Mouse (Mus musculus): ENCODE results near the gene Rph3al.

Rph3al gene

DNA sequence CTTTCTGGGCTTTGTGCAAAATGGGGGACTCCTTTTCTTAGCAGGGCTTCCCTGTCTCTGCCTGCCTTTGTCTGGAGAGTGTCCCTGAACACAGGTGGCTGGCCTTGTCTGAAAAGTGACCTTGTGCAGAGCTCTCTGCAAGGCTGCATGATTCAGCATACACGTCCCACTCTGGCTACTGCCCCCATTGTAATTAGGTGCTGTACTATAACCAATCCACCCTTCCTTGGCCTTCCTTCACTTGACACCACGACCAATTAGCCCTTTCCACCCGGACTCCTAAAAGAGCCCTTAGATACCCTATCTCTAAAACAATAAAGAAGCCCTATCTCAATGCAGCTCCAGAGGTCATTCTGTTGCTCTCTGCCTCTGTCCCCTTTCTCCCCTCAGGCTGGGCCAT lies 10.6 kb upstream of the Rph3al start:
- DNase-seq: no peak

GRCm38 (mm10) chr11:75947223-75947622 lies 9.0 kb upstream of the Rph3al start:
- DNase-seq: no peak

DNA sequence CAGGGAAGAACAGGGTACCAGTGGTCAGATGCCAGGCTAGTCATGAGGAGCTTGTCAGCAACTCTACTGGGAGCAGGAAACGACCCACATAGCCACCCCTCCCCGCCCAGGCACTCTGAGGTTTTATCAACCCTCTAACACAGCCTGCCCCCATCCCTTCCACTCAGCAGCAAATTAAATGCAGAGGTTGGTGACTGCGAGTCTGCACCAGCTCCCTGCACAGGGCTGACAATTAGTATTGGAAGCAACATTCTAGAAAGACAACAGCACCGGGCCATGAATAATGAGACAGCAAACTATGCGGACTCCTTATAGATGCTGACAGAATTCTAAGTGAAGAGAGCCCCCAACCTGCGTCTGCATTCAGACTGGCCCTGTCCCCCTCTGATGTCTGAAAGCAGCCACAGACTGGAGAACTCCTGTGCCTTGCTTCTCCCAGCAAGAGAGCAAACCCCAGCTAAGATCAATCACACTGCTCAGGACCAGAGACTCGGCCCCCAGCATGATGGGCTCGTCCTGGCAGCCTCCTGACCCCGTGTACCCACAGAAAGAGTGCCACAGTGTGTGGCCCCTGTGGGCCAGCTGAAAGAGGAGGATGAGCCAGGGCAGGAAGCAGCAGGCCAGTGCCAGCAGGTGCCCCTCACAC lies 7.7 kb upstream of the Rph3al start:
- no peak for DNase-seq

GRCm38 (mm10) chr11:75937370-75937871 lies 808 bp downstream of the Rph3al start:
- no peak for DNase-seq

- DNase-seq: peak; percentile 47
Measured at GRCm38 (mm10) chr11:75935819-75936430, 2.3 kb downstream of the Rph3al start.

- no peak for DNase-seq
Measured at GRCm38 (mm10) chr11:75934425-75934824, 3.8 kb downstream of the Rph3al start.

DNA sequence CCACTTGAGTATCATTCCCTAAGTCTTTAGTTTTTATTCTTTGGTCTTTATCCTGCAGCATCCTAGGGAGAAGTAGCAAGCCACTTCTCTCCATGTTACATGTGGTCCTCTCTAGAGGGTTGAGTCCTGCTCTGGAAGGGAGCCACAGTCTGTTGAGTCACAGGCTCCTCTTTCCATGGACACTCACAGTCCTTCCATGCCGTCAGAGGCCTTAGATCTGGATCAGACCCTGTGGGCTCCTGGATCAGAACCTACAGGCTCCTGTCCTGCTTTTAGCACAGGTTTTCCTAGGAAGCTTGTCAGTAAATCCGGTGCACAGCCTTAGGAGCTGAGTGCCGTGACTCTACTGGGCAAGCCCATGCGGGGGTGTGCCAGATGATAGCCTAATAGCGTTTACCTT lies 4.9 kb downstream of the Rph3al start:
- no peak for DNase-seq

DNA sequence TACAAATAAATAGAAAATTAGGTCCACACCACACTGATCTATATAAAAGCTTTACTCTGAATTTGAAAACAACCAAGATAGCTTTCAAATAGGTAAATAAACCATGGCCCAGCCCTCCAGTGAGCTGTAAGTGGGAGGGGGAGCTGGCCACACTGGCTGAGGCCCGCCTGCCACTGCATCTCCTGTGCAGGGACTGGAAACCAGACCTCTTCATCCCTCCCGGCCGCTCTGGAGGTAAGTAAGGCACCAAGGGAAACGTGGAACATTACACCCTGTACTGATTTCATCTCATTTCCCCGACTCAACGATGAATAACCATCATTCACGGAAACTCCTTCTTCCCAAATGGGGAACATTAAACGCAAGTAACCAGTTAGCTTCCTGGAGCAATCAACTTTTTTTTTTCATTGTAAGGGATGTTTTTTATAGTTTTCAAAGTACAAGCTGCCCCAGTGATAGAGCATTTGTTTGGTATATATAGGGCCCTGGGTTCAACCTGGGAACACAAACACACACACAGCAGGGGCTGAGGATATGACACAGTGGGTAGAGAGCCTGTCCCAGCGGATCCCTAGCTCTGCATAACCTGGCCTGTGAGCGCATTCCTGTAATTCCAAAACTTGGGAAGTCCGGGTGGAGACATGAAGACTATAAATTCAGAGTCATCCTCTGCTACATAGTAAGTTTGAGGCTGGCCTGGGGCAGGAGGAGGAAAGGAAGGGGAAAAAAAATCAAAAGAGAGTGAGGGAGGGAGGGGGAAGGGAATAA lies 7.1 kb downstream of the Rph3al start:
- no peak for DNase-seq

- no peak for DNase-seq
Measured at GRCm38 (mm10) chr11:75930208-75930607, 8.0 kb downstream of the Rph3al start.

- DNase-seq: no peak
Measured at GRCm38 (mm10) chr11:75927881-75928280, 10.3 kb downstream of the Rph3al start.

DNA sequence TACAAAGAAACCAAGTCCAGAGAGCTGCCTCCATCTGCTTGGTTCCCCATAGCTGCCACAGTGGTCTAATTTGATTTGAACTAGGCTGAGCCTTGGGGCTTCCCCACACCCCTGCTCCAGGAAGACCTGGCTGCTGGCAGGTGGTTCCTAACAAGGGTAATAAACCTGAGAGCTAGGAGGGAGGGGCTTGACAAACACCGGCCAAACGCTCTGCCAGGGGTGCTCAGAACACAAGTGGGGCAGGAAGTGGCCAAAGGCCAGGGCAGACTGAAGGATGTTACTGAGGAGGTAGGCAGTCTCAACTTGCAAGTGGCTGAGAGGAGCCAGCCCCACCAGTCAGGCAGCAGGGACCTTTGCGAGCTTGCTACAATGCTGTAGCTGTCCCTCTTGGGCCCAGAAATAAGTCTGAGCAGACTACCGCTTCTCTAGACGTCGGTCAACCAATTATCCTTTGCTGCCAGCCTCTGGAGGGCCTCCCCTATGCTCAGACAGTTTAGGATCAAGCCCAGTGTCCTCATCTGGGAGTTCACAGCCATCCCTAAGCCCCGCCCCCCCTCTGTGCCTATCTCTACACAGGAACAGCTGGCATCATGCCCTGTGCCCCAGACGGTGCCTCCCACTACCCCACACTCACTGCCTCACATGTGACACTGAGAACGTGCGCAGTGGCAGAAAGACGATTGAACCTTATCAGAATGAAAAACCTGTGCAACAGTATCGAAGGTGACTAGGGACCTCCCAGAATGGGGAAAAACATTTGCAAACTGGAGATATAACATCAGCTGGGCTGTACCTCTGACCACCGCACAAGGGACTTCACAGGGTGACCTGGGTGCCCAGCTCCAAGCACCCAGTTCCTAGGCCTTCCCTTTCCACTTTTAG lies 11.6 kb downstream of the Rph3al start:
- peak; percentile 42 for DNase-seq

DNA sequence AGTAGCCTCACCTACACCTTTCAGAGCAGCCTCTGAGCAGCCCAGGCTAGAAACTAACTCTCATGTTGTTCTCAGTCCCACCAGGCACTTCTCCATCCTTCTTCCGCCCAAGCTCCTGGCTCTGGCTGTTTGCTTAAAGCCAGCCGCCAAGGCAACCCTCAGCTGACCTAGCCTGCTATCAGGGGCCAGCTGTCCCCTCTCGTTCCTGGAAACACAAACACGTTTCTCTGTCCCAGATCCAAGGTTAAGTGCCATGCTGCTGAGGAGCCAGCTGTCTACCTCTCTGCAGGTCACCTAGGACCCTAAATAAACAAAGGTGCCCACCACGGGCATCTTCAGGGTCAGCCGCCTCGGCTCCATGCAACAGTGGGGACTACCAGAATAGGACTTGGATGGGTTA lies 12.4 kb downstream of the Rph3al start:
- no peak for DNase-seq

DNA sequence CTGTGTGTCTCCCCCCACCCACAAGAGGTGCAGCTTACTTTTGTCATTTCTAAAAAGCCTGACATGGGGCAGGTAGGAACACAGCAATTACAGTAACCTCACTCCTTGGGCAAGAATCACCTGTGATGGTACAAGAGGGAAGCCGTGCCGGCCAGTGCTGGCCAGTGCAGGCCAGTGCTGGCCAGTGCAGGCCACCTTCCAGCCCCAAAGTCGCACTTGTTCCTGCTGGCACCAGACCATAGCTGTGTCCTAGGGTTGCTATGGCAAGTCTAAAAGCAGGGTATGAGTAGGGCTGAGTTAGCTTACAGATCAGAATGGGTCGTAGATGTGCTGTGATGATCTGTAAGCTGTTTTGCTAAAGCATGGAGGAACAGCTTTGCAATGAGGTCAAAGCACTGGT lies 15.5 kb downstream of the Rph3al start:
- no peak for DNase-seq

DNA sequence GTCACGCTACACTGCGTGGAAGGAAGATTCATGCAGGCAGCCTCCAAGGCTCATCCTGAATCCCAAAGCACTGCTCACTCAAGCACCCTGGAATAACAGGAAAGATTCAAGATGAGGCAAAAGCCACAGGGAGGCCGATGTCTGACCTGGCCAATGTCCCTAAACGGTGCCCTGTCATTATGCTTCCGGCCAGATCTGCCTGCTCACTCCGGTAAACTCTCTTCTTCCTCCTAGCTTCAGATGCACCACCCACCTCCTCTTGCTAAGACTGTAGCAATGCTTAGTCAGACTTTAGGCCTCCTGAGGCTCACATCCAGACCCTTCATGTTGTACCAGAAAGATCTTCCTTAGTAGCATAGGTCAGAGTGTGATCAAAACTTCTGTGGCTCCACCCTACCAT lies 19.1 kb downstream of the Rph3al start:
- no peak for DNase-seq

- DNase-seq: no peak
Measured at GRCm38 (mm10) chr11:75917340-75917739, 20.9 kb downstream of the Rph3al start.

GRCm38 (mm10) chr11:75913953-75914352 lies 24.3 kb downstream of the Rph3al start:
- peak; percentile 75 for DNase-seq

DNA sequence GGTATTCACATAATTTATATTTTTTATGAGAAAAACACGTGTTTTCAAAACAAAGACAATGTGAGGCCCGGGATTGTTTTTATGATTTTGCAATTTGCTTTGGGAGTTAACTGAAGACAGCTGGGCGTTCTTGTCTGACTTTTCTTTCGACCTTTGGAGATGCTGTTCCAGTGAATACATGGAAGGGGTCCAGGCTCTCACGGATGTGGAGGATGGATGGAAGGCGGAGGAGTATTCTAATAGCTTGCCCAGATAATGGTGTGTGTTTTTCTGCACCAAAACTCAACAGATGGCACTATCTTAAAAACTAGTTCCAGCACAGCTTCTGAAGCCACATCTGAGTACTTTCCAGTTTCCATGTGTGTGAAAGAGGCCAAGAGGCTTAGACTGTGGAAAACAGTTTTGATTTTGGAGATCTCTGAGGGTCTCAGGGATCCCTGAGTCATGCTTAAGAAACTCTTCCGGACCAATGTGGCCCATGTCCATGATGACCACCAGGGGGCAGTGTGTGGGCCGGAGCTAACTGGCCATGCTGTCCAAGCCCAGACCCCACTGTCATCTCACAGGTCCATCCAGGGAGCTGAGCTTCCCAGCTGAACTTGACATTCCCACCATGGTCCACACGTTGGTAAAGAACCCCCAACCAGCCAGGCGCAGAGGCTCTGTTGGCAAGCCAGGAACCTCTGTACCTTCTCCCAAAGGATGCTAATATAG lies 25.1 kb downstream of the Rph3al start:
- DNase-seq: peak; percentile 52

DNA sequence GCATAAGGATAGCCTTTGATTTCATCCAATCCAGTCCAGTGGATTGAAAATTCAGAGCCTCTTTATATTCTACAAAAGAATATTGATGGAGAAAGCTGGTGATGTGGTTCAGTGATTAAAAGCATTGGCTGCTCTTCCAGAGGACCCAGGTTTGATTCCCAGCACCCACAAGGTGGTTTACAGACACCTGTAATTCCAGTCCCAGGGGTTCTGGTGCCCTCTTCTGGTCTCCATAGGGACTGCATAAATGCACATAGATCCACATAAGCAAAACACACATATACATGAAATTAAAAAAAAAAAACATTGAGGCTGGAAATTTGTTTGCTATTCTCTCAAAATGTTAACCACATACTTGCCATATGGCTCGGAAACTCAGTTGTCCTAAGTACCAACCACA lies 26.3 kb downstream of the Rph3al start:
- DNase-seq: no peak

DNA sequence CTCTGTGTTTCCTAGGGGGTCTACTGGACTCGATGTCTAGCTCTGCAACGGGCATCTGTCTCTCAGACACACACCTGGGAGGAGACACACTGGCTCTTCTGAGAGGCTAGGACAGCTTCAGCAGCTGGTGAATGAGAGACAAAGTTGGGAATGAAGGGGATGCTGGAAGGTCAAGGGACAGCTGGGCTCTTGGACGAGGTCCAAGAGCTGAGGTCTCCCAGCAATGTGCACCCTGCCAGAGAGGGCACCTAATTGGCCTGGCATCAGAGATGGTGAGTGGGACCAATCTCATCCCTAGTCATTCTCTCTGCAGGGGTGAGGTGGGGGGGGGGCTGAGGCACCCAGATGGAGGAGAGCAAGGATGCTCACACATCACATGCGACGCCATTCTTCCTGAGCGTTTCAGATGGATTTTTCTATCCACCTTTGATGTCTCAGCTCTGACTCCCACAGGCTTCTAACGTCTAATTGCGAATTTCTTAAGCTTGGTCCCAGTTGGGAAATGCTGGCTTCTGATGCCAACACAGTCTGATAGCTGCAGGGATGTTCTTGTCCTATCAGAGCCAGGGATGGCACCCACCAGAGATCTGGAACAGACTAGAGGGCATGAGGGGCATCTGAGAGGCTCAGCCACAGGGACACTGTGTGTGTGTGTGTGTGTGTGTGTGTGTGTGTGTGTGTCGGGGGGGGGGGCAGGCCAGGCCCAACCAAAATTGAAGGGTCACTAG lies 28.4 kb downstream of the Rph3al start:
- DNase-seq: no peak

DNA sequence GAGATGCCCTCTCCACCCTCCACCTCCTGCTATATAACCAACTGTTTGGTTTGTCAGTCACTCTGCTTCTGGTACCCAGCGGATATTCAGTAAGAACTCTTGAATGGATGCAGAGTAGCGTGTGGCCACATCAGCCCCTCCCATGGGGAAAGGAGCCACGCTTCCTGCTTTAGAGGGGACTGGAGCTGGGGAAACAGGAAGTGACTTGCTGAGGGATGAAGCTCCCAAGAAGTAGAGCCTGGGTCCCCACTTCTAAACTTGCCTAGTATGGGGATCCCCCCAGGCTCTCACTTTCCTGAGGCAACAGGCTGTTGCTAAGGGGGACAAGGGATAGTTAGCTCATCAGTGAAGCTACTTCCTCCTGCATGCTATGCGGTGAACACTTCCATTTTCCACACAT lies 30.8 kb downstream of the Rph3al start:
- no peak for DNase-seq

DNA sequence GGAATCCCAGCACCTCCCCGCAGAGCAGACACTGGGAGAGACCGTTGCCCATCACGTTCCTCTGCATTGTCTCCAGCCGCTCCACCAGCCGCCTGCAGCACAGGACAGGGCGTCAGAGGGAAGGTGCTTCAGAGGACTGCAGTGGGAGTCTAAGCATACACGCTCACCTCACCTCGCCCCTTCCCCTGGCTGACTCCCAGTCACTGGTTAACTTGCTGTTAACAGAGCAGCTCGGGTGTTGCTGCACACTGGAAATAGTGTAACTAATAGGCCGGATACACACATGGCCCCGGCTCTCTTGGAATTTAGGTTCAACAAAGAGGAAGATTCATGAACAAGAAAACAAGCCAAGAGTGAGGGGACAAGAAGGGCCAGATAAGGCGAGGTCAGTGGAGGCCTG lies 31.7 kb downstream of the Rph3al start:
- DNase-seq: no peak

DNA sequence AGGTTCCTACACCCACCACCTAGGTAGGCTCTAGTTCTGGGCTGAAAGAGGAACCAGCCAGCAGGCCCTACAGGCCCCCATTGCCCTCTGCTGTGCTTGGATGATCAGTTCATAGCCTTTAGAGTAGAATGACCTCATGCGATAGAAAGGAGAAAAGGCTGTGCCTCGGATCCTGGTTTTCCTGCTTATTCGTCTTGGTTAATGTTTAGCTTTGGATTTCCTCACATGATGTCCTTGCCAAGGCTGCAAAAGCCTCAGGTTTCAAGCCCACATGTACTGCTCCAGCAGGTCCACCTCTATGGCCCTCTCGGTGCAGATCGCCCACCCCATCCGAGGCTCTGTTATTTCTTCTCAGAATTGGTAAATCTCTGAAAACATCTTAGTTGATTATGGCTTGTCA lies 33.2 kb downstream of the Rph3al start:
- no peak for DNase-seq

All from thymus, postnatal 25 days (tissue).